10 mouse cellular contexts compared by ENCODE assay signal in genomic region chr5:128542049-128542448, GRCm38 (mm10). TPM values are rescaled to one million over a fixed set of nuclear protein-coding genes. Genes with fewer than 3 reads are reported as not detected.
A peak's percentile ranks its signal among the peaks of the same experiment; 100 is the strongest.
DNase-seq lines count a peak whose midpoint lies in the region; ATAC-seq and TF ChIP-seq lines count a peak whose summit lies in the region.
"Had no signal": no experiment of that assay in that cellular context is flagged by ENCODE, and none has a peak within 500 bp of the region (broad histone marks: within the 10 kb centered on the region; RNA-seq: fewer than 3 reads in every experiment).

No protein-coding gene starts in this region.

- H3K27me3 ChIP-seq in liver, postnatal 0 days (ENCODE audit: insufficient read depth, low read length) = no peaks in the 10 kb centered on the region
- no peaks in the 10 kb centered on the region for H3K27me3 ChIP-seq in intestine, embryonic 16.5 days (replicated peaks; ENCODE audit: control insufficient read depth, insufficient read depth, low read length)
- no peaks in the 10 kb centered on the region for H3K27me3 ChIP-seq in neural tube, embryonic 11.5 days (ENCODE audit: control insufficient read depth, insufficient read depth, low read length)
- H3K27me3 ChIP-seq: liver, embryonic 15.5 days had no signal

- H3K4me1 ChIP-seq in liver, postnatal 0 days (ENCODE audit: insufficient read depth) = no peaks in the 10 kb centered on the region
- H3K4me1 ChIP-seq in intestine, embryonic 16.5 days (ENCODE audit: control insufficient read depth, insufficient read depth, low read length) = no peaks in the 10 kb centered on the region
- no peaks in the 10 kb centered on the region for H3K4me1 ChIP-seq in neural tube, embryonic 11.5 days (ENCODE audit: control insufficient read depth, insufficient read depth, low read length)
- H3K4me1 ChIP-seq: liver, embryonic 15.5 days had no signal

- no peak overlapping the region for H3K27ac ChIP-seq in liver, postnatal 0 days (ENCODE audit: low read depth)
- H3K27ac ChIP-seq in intestine, embryonic 16.5 days (ENCODE audit: low read length) = no peak overlapping the region
- no peak overlapping the region for H3K27ac ChIP-seq in neural tube, embryonic 11.5 days (ENCODE audit: low read depth, low read length)
- H3K27ac ChIP-seq: liver, embryonic 15.5 days had no signal

- no peak for TF ChIP-seq CTCF in liver, postnatal 0 days (IDR thresholded peaks at IDR 0.05; ENCODE audit: low read depth)

- H3K9ac ChIP-seq in liver, postnatal 0 days (replicated peaks) = no peak overlapping the region
- H3K9ac ChIP-seq in intestine, embryonic 16.5 days (ENCODE audit: low read depth, low read length) = no peak overlapping the region
- peak overlapping the region; percentile 19; the same call in 1 of the 2 replicates for H3K9ac ChIP-seq in neural tube, embryonic 11.5 days (ENCODE audit: low read length)
- H3K9ac ChIP-seq: liver, embryonic 15.5 days had no signal

- ATAC-seq in liver, postnatal 0 days = no peak
- no peak for ATAC-seq in intestine, embryonic 16.5 days
- no peak; the same call in 1 of the 2 replicates for ATAC-seq in neural tube, embryonic 11.5 days (ENCODE audit: insufficient read depth, low FRiP score, low TSS enrichment)

- H3K4me3 ChIP-seq in liver, postnatal 0 days (ENCODE audit: low read depth, low read length) = no peak overlapping the region
- no peak overlapping the region for H3K4me3 ChIP-seq in intestine, embryonic 16.5 days (ENCODE audit: low read length)
- no peak overlapping the region for H3K4me3 ChIP-seq in neural tube, embryonic 11.5 days (ENCODE audit: low read depth, low read length)
- H3K4me3 ChIP-seq: liver, embryonic 15.5 days had no signal

- peak; percentile 6 for DNase-seq in adrenal gland, adult 2 months
- DNase-seq in adrenal gland, postnatal 10 days = no peak
- peak; percentile 17 for DNase-seq in liver
- no peak for DNase-seq in liver, postnatal 0 days
- no peak for DNase-seq in neural tube, embryonic 11.5 days (ENCODE audit: low spot score)
- no peak for DNase-seq in thymus, adult 18-20 months
- DNase-seq in MN1 (ENCODE audit: low spot score) = no peak

- no peak overlapping the region for H3K4me2 ChIP-seq in liver, postnatal 0 days (ENCODE audit: low read depth, low read length)
- H3K4me2 ChIP-seq in intestine, embryonic 16.5 days (ENCODE audit: low read depth, low read length) = peak overlapping the region; percentile 27; the same call in 1 of the 2 replicates
- no peak overlapping the region for H3K4me2 ChIP-seq in neural tube, embryonic 11.5 days (ENCODE audit: low read depth)
- H3K4me2 ChIP-seq: liver, embryonic 15.5 days had no signal

- H3K9me3 ChIP-seq in liver, postnatal 0 days (ENCODE audit: low read length) = no peaks in the 10 kb centered on the region
- H3K9me3 ChIP-seq in intestine, embryonic 16.5 days (ENCODE audit: control insufficient read depth, low read length) = no peaks in the 10 kb centered on the region
- no peaks in the 10 kb centered on the region for H3K9me3 ChIP-seq in neural tube, embryonic 11.5 days (ENCODE audit: control insufficient read depth, low read length)
- H3K9me3 ChIP-seq: liver, embryonic 15.5 days had no signal

- WGBS in liver, postnatal 0 days (ENCODE audit: insufficient replicate concordance) = 4% methylated on average over 10 of the region's 10 CpGs
- 13% methylated on average over 10 of the region's 10 CpGs for WGBS in intestine, embryonic 16.5 days
- WGBS in neural tube, embryonic 11.5 days = 18% methylated on average over 10 of the region's 10 CpGs

- no peak for TF ChIP-seq EP300 in liver, postnatal 0 days (IDR thresholded peaks at IDR 0.05; ENCODE audit: low read depth)

- no peaks in the 10 kb centered on the region for H3K36me3 ChIP-seq in liver, postnatal 0 days (replicated peaks; ENCODE audit: insufficient read depth, low read length)
- no peaks in the 10 kb centered on the region for H3K36me3 ChIP-seq in intestine, embryonic 16.5 days (ENCODE audit: control insufficient read depth, insufficient read depth, low read length)
- no peaks in the 10 kb centered on the region for H3K36me3 ChIP-seq in neural tube, embryonic 11.5 days (ENCODE audit: control insufficient read depth, insufficient read depth, low read length)
- H3K36me3 ChIP-seq: liver, embryonic 15.5 days had no signal

RNA-seq across cellular contexts. Expression of gene Fzd10, which starts 58.6 kb away (rescaled TPM):
- total RNA-seq in adrenal gland, adult 2 months (2021) = 1 to 10 TPM in 1 of 2 experiments, under 1 TPM in 1; 0.26 to 1.1 TPM
- polyA plus RNA-seq in adrenal gland, adult 2 months (2012; rRNA removed) = 3.3 and 3.9 TPM in 2 replicates
- total RNA-seq in adrenal gland, postnatal 10 days (2021) = 1 to 10 TPM in 1 of 2 experiments, under 1 TPM in 1; 0.51 to 2.2 TPM
- 0.04 TPM in 1 of 2 replicates, not detected in the other for polyA plus RNA-seq in liver, postnatal 0 days (2015; fragmentation: Nextera tagmentation; extraction: Ambion mirVana)
- polyA plus RNA-seq in intestine, embryonic 16.5 days (2015; fragmentation: Nextera tagmentation; extraction: Ambion mirVana) = 0.47 and 0.53 TPM in 2 replicates
- polyA plus RNA-seq in neural tube, embryonic 11.5 days (2014; fragmentation: Nextera tagmentation; extraction: Ambion mirVana) = 21.4 and 21.6 TPM in 2 replicates
- total RNA-seq: granulocyte monocyte progenitor cell, adult 5-6 weeks had no signal
- polyA plus RNA-seq: liver, embryonic 15.5 days had no signal

Comparison
In these comparisons a context has a peak if more than half of its experiments do, and no peak if none do; other contexts are left out.
1. DNase-seq: peak in adrenal gland, adult 2 months (single experiment) and liver (single experiment); none in adrenal gland, postnatal 10 days (single experiment), liver, postnatal 0 days (single experiment), neural tube, embryonic 11.5 days (single experiment), thymus, adult 18-20 months (0 of 2) and MN1 (single experiment).